Mouse (Mus musculus) CH12.LX (cell line): Measurements from ENCODE around the gene Lipc. TPM values are rescaled to one million over a fixed set of nuclear protein-coding genes. Genes with fewer than 3 reads are reported as not detected.

ENCODE experiments used
- DNase-seq: peaks from one replicate; pipeline ENCODE4 v3.0.0-alpha.2; 2013; ENCODE audit errors: extremely low read depth
- H3K27ac ChIP-seq: 2 replicates; pipeline ENCODE4 v1.5.1; 2012; ENCODE audit warnings: low read depth, mild to moderate bottlenecking, control low read depth, moderate library complexity; ENCODE audit not compliant: insufficient read depth
- H3K27me3 ChIP-seq: replicated peaks from 2 replicates; pipeline ENCODE3; 2012; ENCODE audit warnings: inconsistent platforms
- H3K36me3 ChIP-seq, 2 experiments: replicated peaks in 1 of 2; 2 replicates each; pipeline versions ENCODE3 to v1.6.1; 2012; ENCODE audit warnings: inconsistent platforms in 1 of 2, low read length in 1 of 2, mild to moderate bottlenecking in 1 of 2, mixed read lengths in 1 of 2, moderate library complexity in 1 of 2; ENCODE audit not compliant: control insufficient read depth in 1 of 2, insufficient read depth in 1 of 2
- H3K4me1 ChIP-seq, 2 experiments: 2 replicates each; pipeline ENCODE4 v1.6.1; 2012; ENCODE audit warnings: inconsistent platforms in 1 of 2, moderate library complexity in 1 of 2; ENCODE audit not compliant: insufficient read depth in 2 of 2, control insufficient read depth in 1 of 2
- H3K4me2 ChIP-seq: 2 replicates; pipeline ENCODE4 v1.6.1; 2012; ENCODE audit warnings: low read depth, mild to moderate bottlenecking, control low read depth; ENCODE audit not compliant: poor library complexity, insufficient read depth, severe bottlenecking
- H3K4me3 ChIP-seq, 3 experiments: fragments of 150-350 bp in 1 of 3; sonication (generic) in 1 of 3; replicated peaks in 1 of 3; 2 replicates each; pipeline versions ENCODE3 to v1.5.1; 2011 to 2012; ENCODE audit warnings: low read depth in 2 of 3, low read length in 2 of 3, mild to moderate bottlenecking in 2 of 3, moderate library complexity in 2 of 3, control low read depth in 1 of 3, improper control_type of control experiment in 1 of 3, inconsistent platforms in 1 of 3, mixed read lengths in 1 of 3; ENCODE audit not compliant: poor library complexity in 1 of 3
- H3K79me2 ChIP-seq: replicated peaks from 2 replicates; pipeline ENCODE4 v1.6.1; 2012; ENCODE audit warnings: mild to moderate bottlenecking, moderate library complexity; ENCODE audit not compliant: control insufficient read depth, poor library complexity, insufficient read depth, severe bottlenecking; ENCODE audit errors: extremely low read depth
- H3K9ac ChIP-seq: 2 replicates; pipeline ENCODE4 v1.6.1; 2012; ENCODE audit warnings: low read depth, mild to moderate bottlenecking, control low read depth, moderate library complexity; ENCODE audit not compliant: insufficient read depth
- H3K9me3 ChIP-seq: replicated peaks from 2 replicates; pipeline ENCODE3; 2012; ENCODE audit warnings: low read length, inconsistent platforms, mixed read lengths
- BHLHE40 ChIP-seq: IDR thresholded peaks from 2 replicates; pipeline ENCODE4 v1.6.1; 2011; ENCODE audit warnings: mild to moderate bottlenecking, low read depth, low read length, improper control_type of control experiment
- CHD2 ChIP-seq: IDR thresholded peaks from 2 replicates; pipeline ENCODE4 v1.6.1; 2011; ENCODE audit warnings: low read length, improper control_type of control experiment
- CTCF ChIP-seq, 2 experiments: IDR thresholded peaks in 1 of 2; conservative IDR thresholded peaks in 1 of 2; 2 replicates each; pipeline ENCODE4 v1.5.1; 2011 to 2012; ENCODE audit warnings: low read depth in 2 of 2, low read length in 2 of 2, improper control_type of control experiment in 1 of 2, inconsistent platforms in 1 of 2, mild to moderate bottlenecking in 1 of 2, moderate library complexity in 1 of 2
- GABPA ChIP-seq: IDR thresholded peaks from 2 replicates; pipeline ENCODE4 v1.6.1; 2012; ENCODE audit warnings: low read depth, low read length, improper control_type of control experiment, inconsistent platforms; ENCODE audit not compliant: insufficient replicate concordance
- JUN ChIP-seq: IDR thresholded peaks from 2 replicates; pipeline ENCODE4 v1.6.1; 2011; ENCODE audit warnings: low read depth, mild to moderate bottlenecking, low read length, improper control_type of control experiment, moderate library complexity; ENCODE audit not compliant: insufficient read depth
- KAT2A ChIP-seq: IDR thresholded peaks from 2 replicates; pipeline ENCODE4 v1.6.1; 2012; ENCODE audit warnings: low read length, improper control_type of control experiment, inconsistent platforms; ENCODE audit not compliant: insufficient replicate concordance
- MAX ChIP-seq: IDR thresholded peaks from 2 replicates; pipeline ENCODE4 v1.6.1; 2011; ENCODE audit warnings: low read length, improper control_type of control experiment
- MEF2A ChIP-seq: IDR thresholded peaks from 2 replicates; pipeline ENCODE4 v1.6.1; 2014; ENCODE audit warnings: low read depth, mild to moderate bottlenecking, inconsistent platforms, low read length, improper control_type of control experiment, borderline replicate concordance
- MXI1 ChIP-seq: IDR thresholded peaks from 2 replicates; pipeline ENCODE4 v1.6.1; 2011; ENCODE audit warnings: mild to moderate bottlenecking, low read depth, low read length, improper control_type of control experiment
- NRF1 ChIP-seq: IDR thresholded peaks from 2 replicates; pipeline ENCODE4 v1.6.1; 2014; ENCODE audit warnings: low read depth, mild to moderate bottlenecking, inconsistent platforms, low read length, improper control_type of control experiment, moderate library complexity
- PAX5 ChIP-seq: IDR thresholded peaks from 2 replicates; pipeline ENCODE4 v1.6.1; 2012; ENCODE audit warnings: low read length, inconsistent platforms, mixed read lengths
- POLR2AphosphoS2 ChIP-seq: IDR thresholded peaks from 2 replicates; pipeline ENCODE4 v1.6.1; 2011; ENCODE audit warnings: low read depth, low read length, improper control_type of control experiment
- RAD21 ChIP-seq: IDR thresholded peaks from 2 replicates; pipeline ENCODE4 v1.6.1; 2011; ENCODE audit warnings: low read depth, mild to moderate bottlenecking, low read length, improper control_type of control experiment, moderate library complexity
- SIN3A ChIP-seq: IDR thresholded peaks from 2 replicates; pipeline ENCODE4 v1.6.1; 2012; ENCODE audit warnings: low read length, improper control_type of control experiment, inconsistent platforms
- SMC3 ChIP-seq: IDR thresholded peaks from 2 replicates; pipeline ENCODE4 v1.6.1; 2011; ENCODE audit warnings: low read depth, low read length, improper control_type of control experiment
- TCF12 ChIP-seq: IDR thresholded peaks from 2 replicates; pipeline ENCODE4 v1.6.1; 2014; ENCODE audit warnings: low read depth, mild to moderate bottlenecking, inconsistent platforms, low read length, improper control_type of control experiment
- UBTF ChIP-seq: IDR thresholded peaks from 2 replicates; pipeline ENCODE4 v1.6.1; 2012; ENCODE audit warnings: low read depth, mild to moderate bottlenecking, inconsistent platforms, low read length, improper control_type of control experiment, moderate library complexity
- ZKSCAN1 ChIP-seq: IDR thresholded peaks from 2 replicates; pipeline ENCODE4 v1.6.1; 2012; ENCODE audit warnings: low read depth, inconsistent platforms, low read length, improper control_type of control experiment, borderline replicate concordance
- ZMIZ1 ChIP-seq: IDR thresholded peaks from 2 replicates; pipeline ENCODE4 v1.6.1; 2012; ENCODE audit warnings: low read depth, mild to moderate bottlenecking, inconsistent platforms, low read length, improper control_type of control experiment
- dilution Hi-C: fragments of 300-500 bp; cut with MboI; formaldehyde crosslinking; loops from 2 replicates; pipeline ENCODE4 v1.14.3; 2020; ENCODE audit warnings: low sequenced_read_pairs; ENCODE audit not compliant: extremely low pct_unique_long_range_greater_than_20kb, extremely low pct_ligation_motif_present
- in situ Hi-C: fragments of 300-500 bp; cut with MboI; formaldehyde crosslinking; loops from 3 replicates; pipeline ENCODE4 v1.14.3; 2019; ENCODE audit warnings: low sequenced_read_pairs, low pct_ligation_motif_present, low pct_unique_long_range_greater_than_20kb, mixed read lengths
- polyA plus RNA-seq: library from polyadenylated mRNA; unstranded; fragments of >175 nt; gene quantifications from 2 replicates; pipeline ENCODE4 v1.2.1, GENCODE M21; 2012; ENCODE audit warnings: low read depth; ENCODE audit not compliant: insufficient read length
- total RNA-seq, 2 experiments: library from RNA; depleted of rRNA; stranded (reverse); fragments of 300-350 nt in 1 of 2; fragments of >200 nt in 1 of 2; gene quantifications; 2 replicates each; pipeline ENCODE4 v1.2.3; 2012 to 2014

The Lipc gene
- total and polyA plus RNA-seq, 3 experiments, result 5.2 to 24.5 (median 8.6) TPM

GRCm38 (mm10) chr9:70930641-70931020 lies 21.4 kb downstream of the Lipc start:
- no peak for TF ChIP-seq TCF12
- TF ChIP-seq MXI1, result no peak
- TF ChIP-seq ZMIZ1, result no peak
- no peak for TF ChIP-seq CTCF (conservative IDR thresholded peaks at IDR 0.05 in 1 of 2, IDR thresholded peaks at IDR 0.05 in 1 of 2; ENCODE audit: low read depth in 2 of 2, low read length in 2 of 2)
- TF ChIP-seq BHLHE40, result no peak
- TF ChIP-seq MEF2A, result no peak
- no peak for TF ChIP-seq MAX
- no peak for TF ChIP-seq NRF1
- no peak for TF ChIP-seq PAX5
- TF ChIP-seq JUN, result no peak
- TF ChIP-seq ZKSCAN1, result no peak
- TF ChIP-seq SIN3A, result no peak
- no peak for TF ChIP-seq KAT2A
- no peak for TF ChIP-seq CHD2
- TF ChIP-seq SMC3, result no peak
- TF ChIP-seq UBTF, result no peak
- in situ Hi-C loops, result no loop called here
- no peaks in the 10 kb centered on the region for H3K79me2 ChIP-seq

DNA sequence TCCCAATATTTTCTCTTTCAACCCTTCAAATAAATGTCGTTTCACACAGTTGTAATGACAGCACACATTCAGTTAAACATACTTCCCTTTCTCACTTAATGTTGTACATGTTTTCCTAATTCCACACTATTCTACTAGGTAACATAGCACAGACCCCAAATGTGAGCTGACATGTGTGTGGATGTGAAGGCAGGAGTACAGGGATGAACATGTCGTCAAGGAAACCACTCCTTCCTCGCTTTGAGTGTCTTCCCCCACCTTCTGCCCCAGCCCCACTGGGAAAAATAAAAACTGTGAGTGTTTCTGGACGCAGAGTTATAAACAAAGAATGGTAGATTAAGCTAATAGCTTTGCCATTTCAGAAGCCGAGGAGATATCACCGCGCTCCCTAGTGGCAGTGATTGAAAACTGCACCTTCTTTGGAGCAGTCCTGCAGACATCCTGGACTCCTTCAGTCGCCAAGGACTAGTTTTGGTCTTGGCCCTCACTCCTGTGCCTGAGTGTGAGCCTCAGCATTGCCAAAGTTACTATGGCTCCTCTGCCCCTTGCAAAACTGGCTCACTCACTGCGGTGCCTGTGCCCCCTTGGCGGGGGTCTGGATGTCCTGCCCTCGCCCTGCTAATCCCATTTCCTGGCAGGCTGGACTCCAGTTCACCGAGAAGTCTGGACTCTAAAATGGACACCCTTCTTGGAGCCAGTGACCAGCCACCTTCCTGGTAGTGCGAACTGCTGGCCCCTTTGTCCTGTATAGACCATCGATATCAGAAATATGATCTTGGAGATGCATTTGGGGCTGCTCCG lies 22.0 kb downstream of the Lipc start:
- TF ChIP-seq RAD21 (peak; percentile 69), CTCF (conservative IDR thresholded peaks at IDR 0.05 in 1 of 2, IDR thresholded peaks at IDR 0.05 in 1 of 2; ENCODE audit: low read depth in 2 of 2, low read length in 2 of 2) (peak; percentile 57 to 75), JUN (no peak), POLR2AphosphoS2 (no peak), SMC3 (peak; percentile 79), GABPA (no peak)
- Histone ChIP-seq H3K4me2 (no peak overlapping the region), H3K9ac (no peak overlapping the region), H3K27me3 (no peaks in the 10 kb centered on the region), H3K36me3 (no peaks in the 10 kb centered on the region), H3K4me3 (no peak overlapping the region), H3K79me2 (no peaks in the 10 kb centered on the region), H3K4me1 (peaks cover 2 to 9% of the 10 kb centered on the region in 2 experiments; a peak in 2 of 4 replicates), H3K27ac (no peak overlapping the region), H3K9me3 (no peaks in the 10 kb centered on the region)
- dilution Hi-C loops (no loop called here), in situ Hi-C loops (loop anchor here (10.0 kb wide), 1 partner anchor 255 kb away; the partner anchor contains the start of gene Adam10)
- peak; percentile 38 for DNase-seq

More at GRCm38 (mm10) chr9:70930641-70931020, 21.4 kb downstream of the Lipc start:
- no peak for DNase-seq
- Histone ChIP-seq H3K4me1 (peaks cover 2 to 11% of the 10 kb centered on the region in 2 experiments; a peak in 2 of 4 replicates), H3K9ac (no peak overlapping the region), H3K36me3 (no peaks in the 10 kb centered on the region), H3K9me3 (no peaks in the 10 kb centered on the region), H3K27ac (no peak overlapping the region), H3K27me3 (no peaks in the 10 kb centered on the region), H3K4me3 (no peak overlapping the region), H3K4me2 (no peak overlapping the region)
- dilution Hi-C loops, result no loop called here
